Mouse (Mus musculus): Measurements from ENCODE around the gene Bloc1s6. TPM values are rescaled to one million over a fixed set of nuclear protein-coding genes. Genes with fewer than 3 reads are reported as not detected.

Gene Bloc1s6
- polyA plus RNA-seq, 1 experiment from 2014 or later, result 59.5 TPM

DNA sequence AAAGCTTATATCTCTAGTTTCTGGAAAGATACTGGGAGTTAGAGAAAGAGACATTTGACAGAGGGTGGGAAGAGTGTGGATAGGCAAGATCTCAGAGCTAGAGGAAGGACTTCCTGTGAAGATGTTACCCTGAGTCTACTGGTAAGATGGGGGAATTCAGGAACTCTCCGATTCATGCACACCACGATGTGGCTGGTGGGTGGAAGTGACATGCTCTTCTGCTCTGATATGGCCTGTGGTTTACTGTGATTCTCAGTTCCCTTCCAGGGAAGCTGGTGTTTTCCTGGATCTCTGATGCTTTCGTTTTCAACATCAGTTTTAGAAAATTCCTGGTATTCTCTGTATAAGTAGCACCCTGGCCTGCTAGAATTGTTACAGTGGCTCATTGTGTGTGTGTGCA is 26.4 kb upstream of the Bloc1s6 start:
- WGBS, result 78% methylated on average over 3 of the region's 3 CpGs
- Histone ChIP-seq H3K27me3 (ENCODE audit: control insufficient read depth, insufficient read depth, low read length) (no peaks in the 10 kb centered on the region), H3K4me3 (ENCODE audit: low read depth, low read length) (no peak overlapping the region), H3K9me3 (ENCODE audit: control insufficient read depth, low read length) (no peaks in the 10 kb centered on the region), H3K27ac (replicated peaks; ENCODE audit: low read depth, low read length) (no peak overlapping the region), H3K36me3 (ENCODE audit: control insufficient read depth, insufficient read depth, low read length) (no peaks in the 10 kb centered on the region), H3K9ac (ENCODE audit: low read length) (no peak overlapping the region), H3K4me2 (ENCODE audit: low read depth, severe bottlenecking) (no peak overlapping the region), H3K4me1 (ENCODE audit: control insufficient read depth, insufficient read depth, low read length) (no peaks in the 10 kb centered on the region)
- DNase-seq (ENCODE audit: low spot score), result no peak
- no peak for ATAC-seq (ENCODE audit: insufficient number of reproducible peaks, low FRiP score, low TSS enrichment, low read depth)

DNA sequence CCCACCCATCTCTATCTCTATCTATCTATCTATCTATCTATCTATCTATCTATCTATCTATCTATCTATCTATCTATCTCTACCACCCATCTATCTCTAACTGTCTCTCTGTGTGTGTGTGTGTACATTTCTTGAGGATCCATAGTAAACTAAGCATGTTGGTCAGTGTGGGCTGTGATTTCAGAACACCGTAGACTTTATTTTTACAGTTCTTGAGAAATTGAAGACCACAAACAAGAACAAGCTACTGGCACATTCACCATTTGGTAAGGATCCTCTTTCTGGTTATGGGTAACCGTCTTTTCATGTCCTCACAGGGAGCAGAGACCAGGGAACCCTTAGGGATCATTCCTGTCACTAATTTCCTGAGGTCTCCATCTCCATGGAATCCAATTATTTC is 25.5 kb upstream of the Bloc1s6 start:
- Histone ChIP-seq H3K4me3 (ENCODE audit: low read depth, low read length) (no peak overlapping the region), H3K9ac (ENCODE audit: low read length) (no peak overlapping the region), H3K27me3 (ENCODE audit: control insufficient read depth, insufficient read depth, low read length) (no peaks in the 10 kb centered on the region), H3K36me3 (ENCODE audit: control insufficient read depth, insufficient read depth, low read length) (no peaks in the 10 kb centered on the region), H3K4me2 (ENCODE audit: low read depth, severe bottlenecking) (no peak overlapping the region), H3K9me3 (ENCODE audit: control insufficient read depth, low read length) (no peaks in the 10 kb centered on the region), H3K27ac (replicated peaks; ENCODE audit: low read depth, low read length) (no peak overlapping the region), H3K4me1 (ENCODE audit: control insufficient read depth, insufficient read depth, low read length) (no peaks in the 10 kb centered on the region)
- DNase-seq (ENCODE audit: low spot score), result no peak
- no peak for ATAC-seq (ENCODE audit: insufficient number of reproducible peaks, low FRiP score, low TSS enrichment, low read depth)
- WGBS, result 88% methylated on average over 2 of the region's 2 CpGs

DNA sequence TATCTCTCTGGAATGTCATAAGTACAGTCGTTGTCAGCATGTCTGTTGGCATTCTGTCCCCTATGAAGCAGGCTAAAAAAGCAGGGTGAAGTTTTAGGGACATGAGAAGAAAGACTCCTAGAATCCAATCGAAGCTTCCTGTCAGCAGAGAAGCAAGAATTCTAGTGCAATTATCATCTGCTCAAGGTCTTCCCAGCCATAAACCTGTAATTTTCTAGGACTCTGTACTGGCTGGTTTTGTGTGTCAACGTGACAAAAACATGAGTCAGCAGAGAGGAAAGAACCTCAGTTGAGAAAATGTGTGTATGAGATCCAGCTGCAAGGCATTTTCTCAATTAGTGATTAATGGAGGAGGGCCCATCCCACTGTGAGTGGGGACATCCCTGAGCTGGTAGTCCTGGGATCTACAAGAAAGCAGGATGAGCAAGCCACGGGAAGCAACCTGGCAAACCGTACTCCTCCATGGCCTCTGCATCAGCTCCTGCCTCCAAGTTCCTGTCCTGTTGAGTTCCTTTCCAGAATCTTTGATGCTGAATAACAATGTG is 23.1 kb upstream of the Bloc1s6 start:
- Histone ChIP-seq H3K27me3 (ENCODE audit: control insufficient read depth, insufficient read depth, low read length) (no peaks in the 10 kb centered on the region), H3K4me1 (ENCODE audit: control insufficient read depth, insufficient read depth, low read length) (no peaks in the 10 kb centered on the region), H3K4me3 (ENCODE audit: low read depth, low read length) (no peak overlapping the region), H3K9me3 (ENCODE audit: control insufficient read depth, low read length) (no peaks in the 10 kb centered on the region), H3K36me3 (ENCODE audit: control insufficient read depth, insufficient read depth, low read length) (no peaks in the 10 kb centered on the region), H3K27ac (replicated peaks; ENCODE audit: low read depth, low read length) (no peak overlapping the region), H3K9ac (ENCODE audit: low read length) (no peak overlapping the region), H3K4me2 (ENCODE audit: low read depth, severe bottlenecking) (no peak overlapping the region)
- ATAC-seq (ENCODE audit: insufficient number of reproducible peaks, low FRiP score, low TSS enrichment, low read depth) (no peak), DNase-seq (ENCODE audit: low spot score) (no peak)
- 69% methylated on average over 5 of the region's 5 CpGs for WGBS

DNA sequence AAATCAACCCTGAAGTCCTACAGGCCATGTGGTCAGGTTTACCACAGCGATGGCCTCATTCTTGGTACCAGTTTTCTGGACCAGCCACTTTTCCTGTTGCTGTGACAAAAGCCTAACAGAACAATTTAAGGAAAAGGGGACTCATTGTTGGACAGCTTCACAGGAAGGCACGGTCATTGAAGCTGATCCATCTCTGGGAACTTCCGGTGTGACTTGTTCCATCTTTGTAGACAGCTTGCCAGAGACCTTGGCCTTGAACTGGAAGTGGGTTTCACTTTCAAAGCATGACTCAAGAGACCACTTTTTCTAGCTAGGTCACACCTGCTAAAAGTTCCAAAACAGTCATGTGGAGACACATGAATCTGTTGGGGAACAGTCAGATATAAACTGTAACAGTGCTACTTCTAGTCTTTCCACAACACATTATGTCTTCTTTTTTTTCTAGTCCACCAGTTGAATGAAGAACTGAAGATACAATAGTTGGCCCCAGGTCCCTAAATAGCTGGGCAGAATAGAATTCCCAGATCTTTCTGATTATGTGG is 21.9 kb upstream of the Bloc1s6 start:
- 84% methylated on average over 3 of the region's 3 CpGs for WGBS
- H3K36me3 ChIP-seq (ENCODE audit: control insufficient read depth, insufficient read depth, low read length), result no peaks in the 10 kb centered on the region
- H3K4me3 ChIP-seq (ENCODE audit: low read depth, low read length), result no peak overlapping the region
- H3K4me2 ChIP-seq (ENCODE audit: low read depth, severe bottlenecking), result no peak overlapping the region
- ATAC-seq (ENCODE audit: insufficient number of reproducible peaks, low FRiP score, low TSS enrichment, low read depth) (no peak), DNase-seq (ENCODE audit: low spot score) (no peak)
- H3K9ac ChIP-seq (ENCODE audit: low read length), result no peak overlapping the region
- no peaks in the 10 kb centered on the region for H3K4me1 ChIP-seq (ENCODE audit: control insufficient read depth, insufficient read depth, low read length)
- H3K9me3 ChIP-seq (ENCODE audit: control insufficient read depth, low read length), result no peaks in the 10 kb centered on the region
- no peak overlapping the region for H3K27ac ChIP-seq (replicated peaks; ENCODE audit: low read depth, low read length)
- no peaks in the 10 kb centered on the region for H3K27me3 ChIP-seq (ENCODE audit: control insufficient read depth, insufficient read depth, low read length)

DNA sequence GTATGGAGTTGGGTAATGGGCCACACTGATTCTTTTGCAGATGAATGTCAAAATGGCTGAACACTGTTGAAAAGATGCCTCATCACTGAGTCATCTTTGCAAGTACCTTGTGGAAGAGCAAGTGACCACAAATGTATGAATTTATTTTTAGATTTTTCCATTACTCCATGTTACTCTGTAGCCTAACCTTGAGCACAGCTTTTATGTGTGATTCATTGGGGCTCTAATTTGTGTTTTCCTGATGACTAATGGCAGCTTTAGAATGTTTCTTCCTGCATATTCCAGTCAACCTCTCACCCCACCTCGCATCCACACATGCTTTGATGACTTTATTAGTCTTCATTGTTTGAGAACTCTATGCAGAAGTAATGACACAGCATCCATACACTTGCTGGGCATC is 19.1 kb upstream of the Bloc1s6 start:
- no peak overlapping the region for H3K4me2 ChIP-seq (ENCODE audit: low read depth, severe bottlenecking)
- WGBS, result 75% methylated on average over 1 of the region's 1 CpGs
- H3K27me3 ChIP-seq (ENCODE audit: control insufficient read depth, insufficient read depth, low read length), result no peaks in the 10 kb centered on the region
- ATAC-seq (ENCODE audit: insufficient number of reproducible peaks, low FRiP score, low TSS enrichment, low read depth), result no peak
- no peaks in the 10 kb centered on the region for H3K9me3 ChIP-seq (ENCODE audit: control insufficient read depth, low read length)
- H3K27ac ChIP-seq (replicated peaks; ENCODE audit: low read depth, low read length), result no peak overlapping the region
- H3K9ac ChIP-seq (ENCODE audit: low read length), result no peak overlapping the region
- H3K4me1 ChIP-seq (ENCODE audit: control insufficient read depth, insufficient read depth, low read length), result no peaks in the 10 kb centered on the region
- DNase-seq (ENCODE audit: low spot score), result no peak
- no peak overlapping the region for H3K4me3 ChIP-seq (ENCODE audit: low read depth, low read length)
- no peaks in the 10 kb centered on the region for H3K36me3 ChIP-seq (ENCODE audit: control insufficient read depth, insufficient read depth, low read length)

DNA sequence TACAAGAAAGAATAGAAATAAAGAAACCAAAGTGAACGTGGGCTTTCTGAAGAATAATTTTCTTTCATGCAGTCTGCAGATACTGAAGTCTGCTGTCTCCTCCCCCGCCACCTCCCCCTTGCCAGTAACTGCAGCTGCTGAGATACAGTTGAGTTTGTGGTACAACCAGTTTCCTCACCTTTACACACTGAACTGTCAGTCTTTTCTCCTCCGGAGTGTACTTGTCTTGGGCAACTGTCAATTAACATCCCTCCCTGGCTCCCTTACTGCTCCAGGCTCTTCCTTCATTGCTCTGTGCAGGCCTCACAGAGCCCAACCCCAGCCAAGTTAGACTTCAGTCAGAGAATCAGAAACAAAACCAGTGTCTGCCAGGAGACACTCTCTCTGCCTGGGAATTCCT is 17.7 kb upstream of the Bloc1s6 start:
- Histone ChIP-seq H3K27ac (replicated peaks; ENCODE audit: low read depth, low read length) (no peak overlapping the region), H3K9me3 (ENCODE audit: control insufficient read depth, low read length) (no peaks in the 10 kb centered on the region), H3K4me1 (ENCODE audit: control insufficient read depth, insufficient read depth, low read length) (no peaks in the 10 kb centered on the region), H3K4me3 (ENCODE audit: low read depth, low read length) (no peak overlapping the region), H3K4me2 (ENCODE audit: low read depth, severe bottlenecking) (no peak overlapping the region), H3K9ac (ENCODE audit: low read length) (no peak overlapping the region), H3K27me3 (ENCODE audit: control insufficient read depth, insufficient read depth, low read length) (no peaks in the 10 kb centered on the region), H3K36me3 (ENCODE audit: control insufficient read depth, insufficient read depth, low read length) (no peaks in the 10 kb centered on the region)
- WGBS, result 72% methylated on average over 3 of the region's 3 CpGs
- no peak for DNase-seq (ENCODE audit: low spot score)
- ATAC-seq (ENCODE audit: insufficient number of reproducible peaks, low FRiP score, low TSS enrichment, low read depth), result no peak

DNA sequence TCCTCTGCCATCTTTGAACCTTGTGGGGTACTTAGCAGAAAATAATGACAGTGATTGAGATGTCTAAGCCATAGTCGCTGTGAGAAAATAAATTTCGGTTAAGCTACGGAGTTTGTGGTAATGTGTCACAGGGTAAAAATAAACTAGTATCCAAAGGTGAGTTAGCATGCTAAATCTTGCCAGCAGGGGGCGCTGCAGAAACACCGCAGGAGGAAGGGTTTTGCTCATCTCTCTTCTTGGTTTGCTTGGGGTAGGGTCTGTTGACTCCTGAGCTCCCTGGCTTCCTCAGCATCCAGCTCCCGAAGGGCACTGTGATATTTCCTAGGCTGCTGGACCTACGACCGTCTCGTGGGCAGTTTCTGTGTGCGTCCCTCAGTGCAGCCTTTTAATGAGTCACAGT is 12.7 kb upstream of the Bloc1s6 start:
- ATAC-seq (ENCODE audit: insufficient number of reproducible peaks, low FRiP score, low TSS enrichment, low read depth) (no peak), DNase-seq (ENCODE audit: low spot score) (peak; percentile 47)
- WGBS, result 58% methylated on average over 10 of the region's 10 CpGs

DNA sequence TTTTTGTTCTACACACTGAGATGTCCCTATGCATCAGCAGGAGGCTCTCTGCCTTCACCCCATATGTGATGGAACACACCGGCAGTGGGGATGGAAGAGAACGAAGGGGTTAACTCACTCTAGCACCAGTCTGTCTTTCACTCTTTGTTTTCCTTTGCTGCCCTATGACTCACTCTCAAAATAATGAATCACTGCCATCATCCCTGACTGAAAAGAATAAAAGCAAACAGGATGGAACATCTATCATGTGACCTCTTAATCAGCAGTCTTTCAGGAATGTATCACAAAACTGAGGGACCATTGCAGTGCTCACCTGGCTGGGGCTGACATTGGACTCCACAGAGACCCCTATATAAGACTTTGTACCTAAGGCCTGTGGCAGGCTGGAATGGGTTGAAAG is 6.8 kb upstream of the Bloc1s6 start:
- Histone ChIP-seq H3K4me3 (ENCODE audit: low read depth, low read length) (no peak overlapping the region), H3K27me3 (ENCODE audit: control insufficient read depth, insufficient read depth, low read length) (no peaks in the 10 kb centered on the region), H3K36me3 (ENCODE audit: control insufficient read depth, insufficient read depth, low read length) (no peaks in the 10 kb centered on the region), H3K9me3 (ENCODE audit: control insufficient read depth, low read length) (no peaks in the 10 kb centered on the region), H3K4me2 (ENCODE audit: low read depth, severe bottlenecking) (no peak overlapping the region), H3K9ac (ENCODE audit: low read length) (no peak overlapping the region), H3K27ac (replicated peaks; ENCODE audit: low read depth, low read length) (no peak overlapping the region), H3K4me1 (ENCODE audit: control insufficient read depth, insufficient read depth, low read length) (no peaks in the 10 kb centered on the region)
- DNase-seq (ENCODE audit: low spot score), result no peak
- WGBS, result 89% methylated on average over 2 of the region's 2 CpGs
- no peak for ATAC-seq (ENCODE audit: insufficient number of reproducible peaks, low FRiP score, low TSS enrichment, low read depth)

More for the DNA sequence above, 12.7 kb upstream of the Bloc1s6 start:
- Histone ChIP-seq H3K4me1 (ENCODE audit: control insufficient read depth, insufficient read depth, low read length) (no peaks in the 10 kb centered on the region), H3K4me3 (ENCODE audit: low read depth, low read length) (no peak overlapping the region), H3K27me3 (ENCODE audit: control insufficient read depth, insufficient read depth, low read length) (no peaks in the 10 kb centered on the region), H3K27ac (replicated peaks; ENCODE audit: low read depth, low read length) (no peak overlapping the region), H3K36me3 (ENCODE audit: control insufficient read depth, insufficient read depth, low read length) (no peaks in the 10 kb centered on the region), H3K9ac (ENCODE audit: low read length) (no peak overlapping the region), H3K4me2 (ENCODE audit: low read depth, severe bottlenecking) (no peak overlapping the region), H3K9me3 (ENCODE audit: control insufficient read depth, low read length) (no peaks in the 10 kb centered on the region)

DNA sequence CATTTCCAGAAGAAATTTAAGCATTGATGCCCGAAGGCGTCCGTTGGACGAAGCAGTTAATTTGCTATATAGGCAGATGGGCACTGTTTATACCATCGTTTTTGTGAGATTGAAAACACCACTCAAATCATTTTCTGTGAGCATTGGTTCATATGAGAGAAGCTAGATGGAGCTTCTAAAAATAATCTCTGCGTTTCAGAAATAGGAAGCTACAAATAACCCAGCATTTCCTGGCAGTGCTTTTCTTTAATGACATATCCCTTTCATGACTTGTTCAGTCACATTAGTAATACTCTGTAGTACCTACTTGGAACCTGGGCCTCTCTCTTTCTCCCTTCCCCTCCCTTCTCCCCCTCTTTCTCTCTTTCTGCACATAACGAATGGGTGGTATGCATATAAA is 720 bp downstream of the Bloc1s6 start:
- no peaks in the 10 kb centered on the region for H3K9me3 ChIP-seq (ENCODE audit: control insufficient read depth, low read length)
- no peaks in the 10 kb centered on the region for H3K36me3 ChIP-seq (ENCODE audit: control insufficient read depth, insufficient read depth, low read length)
- peak overlapping the region; percentile 71 for H3K4me2 ChIP-seq (ENCODE audit: low read depth, severe bottlenecking)
- ATAC-seq (ENCODE audit: insufficient number of reproducible peaks, low FRiP score, low TSS enrichment, low read depth), result no peak
- peak overlapping the region; percentile 85 for H3K4me3 ChIP-seq (ENCODE audit: low read depth, low read length)
- no peaks in the 10 kb centered on the region; the same call in 1 of the 2 replicates for H3K4me1 ChIP-seq (ENCODE audit: control insufficient read depth, insufficient read depth, low read length)
- DNase-seq (ENCODE audit: low spot score), result no peak
- H3K27me3 ChIP-seq (ENCODE audit: control insufficient read depth, insufficient read depth, low read length), result no peaks in the 10 kb centered on the region
- no peak overlapping the region for H3K27ac ChIP-seq (replicated peaks; ENCODE audit: low read depth, low read length)
- peak overlapping the region; percentile 81 for H3K9ac ChIP-seq (ENCODE audit: low read length)
- WGBS, result 26% methylated on average over 7 of the region's 7 CpGs
